Mouse (Mus musculus) liver, embryonic 14.5 days (tissue): ENCODE measurements around the gene Upk1a. TPM values are rescaled to one million over a fixed set of nuclear protein-coding genes. Genes with fewer than 3 reads are reported as not detected.

Source experiments
- ATAC-seq: fragments of 200-750 bp; cut with Nextera tagmentation; 2 replicates; pipeline ENCODE4 v1.8.0; 2017; ENCODE audit warnings: moderate number of reproducible peaks, mild to moderate bottlenecking, moderate library complexity; ENCODE audit not compliant: insufficient read depth
- DNase-seq, 3 experiments: peaks; one replicate each; pipeline ENCODE4 v3.0.0-alpha.2; 2012 to 2013; ENCODE audit warnings: low read depth in 3 of 3, low spot score in 3 of 3
- H3K27ac ChIP-seq: fragments of 300-500 bp; sonication (generic); 2 replicates; pipeline ENCODE4 v1.5.1; 2014; ENCODE audit warnings: moderate library complexity, mild to moderate bottlenecking, control low read depth, inconsistent platforms
- H3K27me3 ChIP-seq: fragments of 300-500 bp; sonication (generic); 2 replicates; pipeline ENCODE4 v1.6.1; 2014; ENCODE audit warnings: mild to moderate bottlenecking, low read length, moderate library complexity; ENCODE audit not compliant: control insufficient read depth, insufficient read depth
- H3K36me3 ChIP-seq: fragments of 300-500 bp; sonication (generic); replicated peaks from 2 replicates; pipeline ENCODE4 v1.6.1; 2014; ENCODE audit warnings: low read depth; ENCODE audit not compliant: control insufficient read depth, insufficient read depth
- H3K4me1 ChIP-seq, 2 experiments: fragments of 200-500 bp in 1 of 2; fragments of 300-500 bp in 1 of 2; sonication (generic) in 1 of 2; replicated peaks; 2 replicates each; pipeline ENCODE4 v1.6.1; 2012 to 2014; ENCODE audit warnings: antibody characterized with exemption in 1 of 2, inconsistent platforms in 1 of 2, low read length in 1 of 2; ENCODE audit not compliant: control insufficient read depth in 2 of 2, insufficient read depth in 2 of 2
- H3K4me2 ChIP-seq: fragments of 300-500 bp; sonication (generic); 2 replicates; pipeline ENCODE4 v1.6.1; 2014; ENCODE audit warnings: low read depth, mild to moderate bottlenecking, control low read depth, moderate library complexity
- H3K4me3 ChIP-seq, 2 experiments: fragments of 200-500 bp in 1 of 2; fragments of 300-500 bp in 1 of 2; sonication (generic) in 1 of 2; 2 replicates each; pipeline ENCODE4 v1.5.1; 2012 to 2014; ENCODE audit warnings: low read depth in 2 of 2, low read length in 2 of 2, mild to moderate bottlenecking in 2 of 2, control low read depth in 1 of 2, inconsistent platforms in 1 of 2, moderate library complexity in 1 of 2; ENCODE audit not compliant: insufficient read depth in 1 of 2
- H3K9ac ChIP-seq: fragments of 300-500 bp; sonication (generic); replicated peaks from 2 replicates; pipeline ENCODE4 v1.6.1; 2014; ENCODE audit warnings: mild to moderate bottlenecking, control low read depth, moderate library complexity
- H3K9me3 ChIP-seq: fragments of 300-500 bp; sonication (generic); 2 replicates; pipeline ENCODE4 v1.6.1; 2016; ENCODE audit warnings: low read length, mixed read lengths; ENCODE audit not compliant: control insufficient read depth
- CTCF ChIP-seq: IDR thresholded peaks from 2 replicates; pipeline ENCODE4 v1.5.1; 2016; ENCODE audit warnings: antibody characterized with exemption, low read depth, control low read depth
- EP300 ChIP-seq: IDR thresholded peaks from 2 replicates; pipeline ENCODE4 v1.6.1; 2016; ENCODE audit warnings: antibody characterized with exemption, low read depth
- WGBS: fragments of 180-500 bp; shearing (Covaris S2); extraction: QIAGEN DNeasy Blood & Tissue Kit; methylation state at CpG from one replicate; pipeline ENCODE4 v1.1.7; 2014; ENCODE audit not compliant: insufficient replicate concordance; 5-methylcytosine and 5-hydroxymethylcytosine counted together
- polyA plus RNA-seq, 2 experiments: library from polyadenylated mRNA; depleted of rRNA in 1 of 2; stranded (reverse) in 1 of 2; unstranded in 1 of 2; fragments of >200 nt; fragmentation: Nextera tagmentation in 1 of 2; extraction: Ambion mirVana in 1 of 2; gene quantifications; 2 replicates each; pipeline versions ENCODE4 v1.2.1 to v1.2.3; 2012 to 2014

Gene Upk1a
- polyA plus RNA-seq, 2 experiments = 0.29 TPM; not detected in 1

- WGBS = 46% methylated on average over 8 of the region's 8 CpGs
- Histone ChIP-seq H3K9me3 (no peaks in the 10 kb centered on the region), H3K27me3 (no peaks in the 10 kb centered on the region), H3K4me2 (no peak overlapping the region), H3K9ac (no peak overlapping the region), H3K27ac (no peak overlapping the region), H3K4me3 (no peak overlapping the region), H3K36me3 (no peaks in the 10 kb centered on the region), H3K4me1 (no peaks in the 10 kb centered on the region; a peak in 2 of 4 replicates)
- no peak for DNase-seq
- ATAC-seq = no peak
- TF ChIP-seq EP300 (no peak), CTCF (no peak)
Measured at GRCm38 (mm10) chr7:30604424-30604823, 8.2 kb downstream of the Upk1a start.

DNA sequence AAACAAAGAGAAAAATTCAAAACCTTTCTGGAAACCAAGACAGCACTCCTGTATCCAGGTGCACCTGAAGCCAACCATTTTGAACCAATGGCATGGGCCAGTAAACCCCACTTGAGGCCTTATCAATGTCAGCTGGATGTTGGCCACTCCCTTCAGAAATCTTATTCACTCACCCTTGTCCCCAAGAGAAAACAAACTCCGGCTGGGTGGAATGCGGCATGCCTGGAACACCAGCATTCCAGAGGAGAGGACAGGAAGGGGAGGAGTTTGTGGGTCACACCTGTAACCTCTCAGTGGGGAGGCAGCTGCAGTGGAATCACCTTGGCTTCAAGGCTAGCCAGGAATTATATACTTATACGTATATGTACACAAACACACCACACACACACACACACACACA lies 10.1 kb downstream of the Upk1a start:
- H3K4me1 ChIP-seq = no peaks in the 10 kb centered on the region; a peak in 2 of 4 replicates
- no peak overlapping the region for H3K9ac ChIP-seq
- WGBS = 66% methylated on average over 3 of the region's 3 CpGs
- DNase-seq (no peak), ATAC-seq (no peak)
- TF ChIP-seq CTCF (no peak), EP300 (no peak)
- no peak overlapping the region for H3K4me2 ChIP-seq
- H3K36me3 ChIP-seq = no peaks in the 10 kb centered on the region
- no peak overlapping the region for H3K4me3 ChIP-seq
- no peaks in the 10 kb centered on the region for H3K9me3 ChIP-seq
- H3K27ac ChIP-seq = no peak overlapping the region
- no peaks in the 10 kb centered on the region for H3K27me3 ChIP-seq

GRCm38 (mm10) chr7:30600651-30601050 lies 12.0 kb downstream of the Upk1a start:
- H3K9ac ChIP-seq = no peak overlapping the region

GRCm38 (mm10) chr7:30599933-30600353 lies 12.7 kb downstream of the Upk1a start:
- TF ChIP-seq CTCF (no peak), EP300 (no peak)
- Histone ChIP-seq H3K9ac (no peak overlapping the region; the same call in 1 of the 2 replicates), H3K4me2 (peak overlapping the region; percentile 50), H3K4me1 (peaks cover 0 to 1% of the 10 kb centered on the region in 2 experiments; a peak in 2 of 4 replicates), H3K36me3 (no peaks in the 10 kb centered on the region), H3K27me3 (no peaks in the 10 kb centered on the region), H3K4me3 (no peak overlapping the region), H3K27ac (no peak overlapping the region), H3K9me3 (no peaks in the 10 kb centered on the region)
- ATAC-seq = peak; percentile 97
- WGBS = 3% methylated on average over 16 of the region's 16 CpGs
- peak; percentile 74 to 77 (median 74) for DNase-seq

More at GRCm38 (mm10) chr7:30600651-30601050, 12.0 kb downstream of the Upk1a start:
- ATAC-seq (no peak), DNase-seq (no peak)
- Histone ChIP-seq H3K27me3 (no peaks in the 10 kb centered on the region), H3K27ac (no peak overlapping the region), H3K36me3 (no peaks in the 10 kb centered on the region), H3K4me1 (no peaks in the 10 kb centered on the region; a peak in 2 of 4 replicates), H3K9me3 (no peaks in the 10 kb centered on the region), H3K4me2 (peak overlapping the region; percentile 50), H3K4me3 (no peak overlapping the region)
- 59% methylated on average over 7 of the region's 7 CpGs for WGBS
- TF ChIP-seq CTCF = no peak
- no peak for TF ChIP-seq EP300

DNA sequence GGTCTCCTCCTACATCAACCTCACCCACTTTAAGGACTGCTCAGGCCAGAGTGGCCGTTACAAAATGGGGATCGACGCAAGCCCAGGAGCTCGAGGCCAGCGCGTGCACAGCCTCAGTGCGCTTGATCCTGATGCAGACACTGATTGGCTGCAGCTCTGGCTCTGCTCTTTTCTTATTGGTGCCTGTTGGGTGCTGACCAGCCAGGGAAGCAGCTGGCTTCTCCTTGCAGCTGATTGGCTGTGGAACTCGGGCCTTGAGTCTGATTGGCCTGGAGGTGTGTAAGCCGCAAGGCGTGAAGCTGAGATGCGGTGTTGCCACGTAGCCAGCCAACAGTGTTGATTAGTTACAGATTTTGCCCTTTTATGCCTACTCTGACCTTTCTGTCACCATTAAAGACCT lies 13.9 kb downstream of the Upk1a start, which contains the start of gene Zbtb32:
Zbtb32 (minus strand) TSS at position 124 of the 400 bp plus-strand sequence.
- WGBS = 87% methylated on average over 12 of the region's 12 CpGs
- no peak within 1 kb of the TSS; the same call in 1 of the 2 replicates for H3K9ac ChIP-seq
- H3K4me2 ChIP-seq = peak within 1 kb of the TSS; percentile 23
- H3K4me1 ChIP-seq = peaks cover 6 to 11% of the 10 kb centered on the region in 2 experiments; a peak in 3 of 4 replicates
- ATAC-seq = no peak
- no peaks in the 10 kb centered on the region for H3K27me3 ChIP-seq
- no peaks in the 10 kb centered on the region for H3K9me3 ChIP-seq
- no peaks in the 10 kb centered on the region for H3K36me3 ChIP-seq
- TF ChIP-seq CTCF (no peak), EP300 (no peak)
- H3K27ac ChIP-seq = no peak within 1 kb of the TSS
- no peak for DNase-seq
- H3K4me3 ChIP-seq = no peak within 1 kb of the TSS
